Mouse (Mus musculus) olfactory bulb, adult 2 months (tissue): Measurements from ENCODE around the gene Tnk2.

Experiments used
- CTCF ChIP-seq: fragments of 200-500 bp; IDR thresholded peaks from 2 replicates; pipeline ENCODE4 v1.5.1; 2012; ENCODE audit warnings: low read depth, mild to moderate bottlenecking, low read length, moderate library complexity; ENCODE audit not compliant: insufficient read depth
- POLR2A ChIP-seq: fragments of 200-500 bp; IDR thresholded peaks from 2 replicates; pipeline ENCODE4 v1.6.1; 2012; ENCODE audit warnings: mild to moderate bottlenecking, low read depth, low read length, moderate library complexity; ENCODE audit not compliant: insufficient read depth

DNA sequence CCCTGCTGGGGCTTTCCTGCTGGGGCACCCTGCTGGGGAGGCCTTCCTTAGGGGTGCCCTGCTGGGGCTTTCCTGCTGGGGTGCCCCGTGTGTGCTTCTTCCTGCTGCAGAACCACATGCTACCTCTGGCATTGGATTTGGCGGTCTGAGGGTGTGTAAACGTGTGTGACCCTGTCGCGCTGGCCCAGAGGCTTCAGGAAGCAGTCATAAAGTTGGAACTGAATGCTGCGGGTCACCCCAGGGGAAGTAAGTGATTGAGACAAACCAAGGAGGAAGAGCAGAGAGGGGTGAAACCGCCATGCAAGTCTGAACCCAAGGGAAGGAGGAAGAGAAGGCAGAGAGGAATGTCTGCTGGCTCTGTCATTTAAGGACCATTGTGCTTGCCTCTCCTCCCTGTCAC is 54.9 kb downstream of the Tnk2 start:
- TF ChIP-seq CTCF (no peak), POLR2A (no peak)
